Mouse (Mus musculus) retina, embryonic 14.5 days (tissue): ENCODE results near the gene Brd1.
"Not testable (repeated sequence)": the region's sequence is repeated elsewhere in the genome, so short reads cannot be mapped to it uniquely, and the experiment has no call there.

Source experiments
- DNase-seq: peaks from one replicate; pipeline ENCODE4 v3.0.0-alpha.2; 2015; ENCODE audit warnings: low spot score

Brd1 gene

GRCm38 (mm10) chr15:88730717-88731116 is 3.3 kb downstream of the Brd1 start:
- no peak for DNase-seq

DNA sequence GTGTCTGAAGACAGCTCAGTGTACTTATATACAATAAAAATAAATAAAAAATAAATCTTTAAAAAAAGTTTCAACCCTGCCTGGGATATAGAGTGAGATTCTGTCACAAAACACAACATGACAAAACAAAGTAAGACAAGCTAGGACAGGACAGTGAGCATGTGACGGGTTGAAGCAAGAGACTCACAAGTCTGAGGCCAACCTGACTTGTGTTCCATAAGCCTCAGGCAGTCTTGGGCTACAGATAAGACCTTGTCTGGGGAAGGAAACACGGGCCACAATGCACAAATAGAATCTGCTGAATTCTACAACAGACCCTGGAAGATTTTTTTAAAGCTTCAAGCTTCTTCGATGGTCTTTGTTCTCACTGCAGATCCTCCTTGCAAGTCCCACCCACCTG is 6.8 kb downstream of the Brd1 start:
- DNase-seq: no peak

- no peak for DNase-seq
These were observed 9.0 kb downstream of the Brd1 start for GRCm38 (mm10) chr15:88725036-88725435.

DNA sequence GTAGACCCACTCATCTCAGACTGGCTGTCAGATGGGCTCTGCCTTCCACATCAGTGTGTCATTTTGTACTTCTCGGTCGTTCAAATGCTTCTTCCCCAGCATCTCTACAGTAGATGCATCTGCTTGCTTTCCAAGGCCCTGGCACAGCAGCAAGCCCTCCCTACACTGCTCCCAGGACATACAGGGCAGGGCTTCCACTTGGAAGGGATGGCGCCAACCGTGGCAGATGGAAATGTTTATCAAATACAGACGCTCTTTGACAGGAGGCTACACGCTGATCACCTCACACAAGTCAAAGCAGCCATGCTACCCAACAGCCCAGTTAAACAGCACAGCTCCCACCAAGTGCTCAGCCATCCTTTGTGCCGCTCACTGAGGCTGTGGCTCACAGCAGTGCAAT is 9.7 kb downstream of the Brd1 start:
- DNase-seq: no peak

GRCm38 (mm10) chr15:88723205-88723604 is 10.8 kb downstream of the Brd1 start:
- DNase-seq: no peak

- no peak for DNase-seq
These were observed 16.8 kb downstream of the Brd1 start for GRCm38 (mm10) chr15:88717239-88717638.

- peak; percentile 50 for DNase-seq
These were observed 17.7 kb downstream of the Brd1 start for GRCm38 (mm10) chr15:88716350-88716749.

DNA sequence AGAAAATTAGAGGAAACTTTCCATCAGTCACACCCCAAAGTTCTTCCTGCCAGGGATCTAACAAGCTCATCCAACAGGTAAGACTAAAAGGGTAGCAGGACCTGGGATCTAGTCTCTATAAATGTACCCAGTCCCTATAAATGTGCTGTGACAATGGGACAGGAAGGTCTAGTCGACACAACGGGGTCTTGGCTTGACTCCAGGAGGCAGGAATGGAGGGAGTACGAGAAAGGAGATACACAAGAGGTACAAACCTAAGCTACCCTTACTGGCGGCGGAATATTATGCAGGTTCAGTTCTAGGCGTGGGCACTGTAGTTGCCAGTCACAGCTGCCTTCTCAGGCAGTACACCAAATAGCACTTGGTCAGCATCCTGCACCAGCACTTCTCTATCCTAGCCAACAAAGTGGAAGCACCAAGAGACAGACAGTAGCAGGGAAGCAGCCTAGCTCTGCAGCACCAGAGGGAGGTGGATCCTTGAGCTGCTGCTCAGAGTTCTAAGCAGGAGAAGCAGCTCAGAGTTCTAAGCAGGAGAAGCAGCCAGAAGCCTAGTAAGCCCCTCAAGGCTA is 19.9 kb downstream of the Brd1 start:
- no peak for DNase-seq

DNA sequence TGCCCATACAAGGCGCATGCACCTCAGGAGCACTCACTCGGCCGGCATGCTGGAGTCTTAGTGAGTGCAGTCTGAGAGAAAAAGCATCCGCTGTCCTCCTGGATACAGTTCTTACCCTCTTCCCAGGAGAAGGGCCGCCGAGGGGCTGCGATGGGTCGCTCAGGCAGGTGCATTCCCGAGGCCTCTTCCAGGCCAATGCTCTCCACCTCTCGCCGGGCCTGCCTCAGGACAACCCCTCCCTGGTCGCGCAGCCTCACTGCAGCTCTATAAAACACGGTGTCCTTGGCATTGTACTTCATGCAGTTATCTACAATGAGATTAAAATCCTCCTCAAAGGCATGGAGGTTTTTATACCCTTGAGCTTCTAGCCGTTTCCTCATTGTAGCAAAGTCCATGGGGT is 21.5 kb downstream of the Brd1 start:
- no peak for DNase-seq

- no peak for DNase-seq
These were observed 24.2 kb downstream of the Brd1 start for GRCm38 (mm10) chr15:88709878-88710277.

GRCm38 (mm10) chr15:88708657-88709511 is 25.1 kb downstream of the Brd1 start:
- no peak for DNase-seq

GRCm38 (mm10) chr15:88708204-88708603 is 25.8 kb downstream of the Brd1 start:
- DNase-seq: no peak

DNA sequence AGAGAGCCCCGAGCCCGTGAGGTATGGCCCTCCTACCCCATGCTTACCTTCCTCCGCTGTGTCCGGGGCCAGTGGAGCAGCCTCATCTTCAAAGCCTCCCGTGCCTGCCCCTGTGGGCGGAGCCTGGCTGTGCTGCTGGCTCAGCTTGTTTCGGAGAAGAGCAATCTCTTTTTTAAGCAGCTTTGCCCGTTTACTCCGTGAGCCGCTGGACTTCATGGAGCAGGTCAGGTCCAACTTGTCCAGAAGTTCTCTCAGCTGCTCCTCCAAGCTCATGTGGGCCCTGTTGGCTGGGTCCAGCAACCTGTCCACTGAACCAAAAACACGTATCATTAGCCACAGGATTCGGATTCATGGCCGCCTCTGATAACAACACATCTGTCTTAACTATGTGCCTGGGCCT is 27.0 kb downstream of the Brd1 start:
- DNase-seq: not testable (repeated sequence)

- no peak for DNase-seq
These were observed 27.7 kb downstream of the Brd1 start for GRCm38 (mm10) chr15:88706320-88706719.

DNA sequence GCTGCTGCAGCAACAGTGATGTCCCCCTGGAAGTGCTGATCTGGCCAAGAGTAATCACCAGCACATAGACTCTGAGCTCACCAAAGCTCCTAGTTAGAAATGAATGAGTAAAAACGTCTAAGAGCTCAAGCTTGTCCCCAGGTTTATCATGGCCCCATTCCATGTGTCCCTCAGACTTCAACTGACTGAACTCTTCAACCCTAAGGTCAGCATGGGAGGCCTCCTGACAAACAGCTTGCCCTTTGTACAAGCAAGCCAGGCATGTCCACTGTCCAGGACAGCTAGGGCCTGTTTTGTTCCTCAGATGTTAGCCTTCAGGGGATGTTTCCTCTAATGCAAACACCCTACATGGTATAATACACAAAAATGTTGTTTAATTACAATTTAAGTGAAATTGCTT is 29.7 kb downstream of the Brd1 start:
- no peak for DNase-seq

DNA sequence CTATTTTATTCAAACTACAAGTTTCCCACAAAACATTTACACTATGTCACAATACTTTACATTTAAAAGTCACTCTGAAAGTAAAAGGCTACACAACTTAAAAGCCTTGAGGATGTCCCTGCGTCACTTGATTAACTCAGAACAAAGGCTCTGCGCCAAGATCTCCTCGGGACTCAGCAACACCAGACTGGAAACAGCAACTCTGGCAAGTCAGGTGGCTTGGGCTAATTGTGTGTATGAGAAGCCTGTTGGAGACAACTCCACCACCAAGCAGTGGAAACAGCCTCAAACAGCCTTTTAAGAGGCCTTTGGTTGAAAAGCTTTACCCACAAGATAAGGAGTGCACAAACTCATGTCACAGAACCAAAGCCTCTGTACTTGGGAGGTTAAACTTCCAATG is 31.5 kb downstream of the Brd1 start:
- DNase-seq: no peak

GRCm38 (mm10) chr15:88700759-88701158 is 33.3 kb downstream of the Brd1 start:
- DNase-seq: no peak

GRCm38 (mm10) chr15:88699508-88699907 is 34.5 kb downstream of the Brd1 start:
- DNase-seq: no peak

DNA sequence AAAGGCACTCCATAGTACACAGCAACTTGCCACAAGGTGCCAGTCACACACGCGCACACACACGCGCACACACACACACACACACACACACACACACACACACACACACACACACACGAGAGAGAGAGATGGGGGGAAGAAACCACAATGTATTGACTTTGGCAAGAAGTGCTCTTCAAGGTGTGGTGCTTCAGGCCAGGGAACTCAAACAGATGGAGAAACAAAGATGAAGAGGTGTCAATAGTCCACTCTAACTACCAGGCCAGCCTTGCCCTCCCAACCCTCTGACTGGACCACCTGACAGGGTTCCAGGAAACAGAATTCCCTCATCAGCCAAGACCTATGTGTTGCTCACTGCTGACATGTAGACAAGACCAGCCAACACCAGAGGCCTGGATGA is 36.4 kb downstream of the Brd1 start:
- DNase-seq: no peak

DNA sequence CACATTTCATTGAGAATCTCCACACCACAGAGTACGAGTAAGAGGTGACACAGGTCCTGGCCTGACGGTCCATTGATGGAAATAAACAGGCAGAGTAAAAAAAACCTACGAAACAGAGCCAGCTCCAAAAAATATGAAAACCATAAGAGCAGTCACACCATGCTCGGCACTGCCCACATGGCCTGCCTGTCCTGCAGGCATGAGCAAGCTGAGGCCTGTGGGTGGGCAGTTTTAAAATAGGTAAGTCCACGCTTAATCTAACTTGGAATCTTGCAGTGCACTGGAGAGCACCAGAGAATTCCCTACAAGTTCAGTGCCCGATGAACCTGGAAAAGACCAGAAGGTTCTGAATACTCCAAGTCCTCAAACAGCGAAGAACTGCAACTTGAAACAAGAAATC is 38.0 kb downstream of the Brd1 start:
- DNase-seq: no peak

GRCm38 (mm10) chr15:88694033-88694432 is 40.0 kb downstream of the Brd1 start:
- no peak for DNase-seq

DNA sequence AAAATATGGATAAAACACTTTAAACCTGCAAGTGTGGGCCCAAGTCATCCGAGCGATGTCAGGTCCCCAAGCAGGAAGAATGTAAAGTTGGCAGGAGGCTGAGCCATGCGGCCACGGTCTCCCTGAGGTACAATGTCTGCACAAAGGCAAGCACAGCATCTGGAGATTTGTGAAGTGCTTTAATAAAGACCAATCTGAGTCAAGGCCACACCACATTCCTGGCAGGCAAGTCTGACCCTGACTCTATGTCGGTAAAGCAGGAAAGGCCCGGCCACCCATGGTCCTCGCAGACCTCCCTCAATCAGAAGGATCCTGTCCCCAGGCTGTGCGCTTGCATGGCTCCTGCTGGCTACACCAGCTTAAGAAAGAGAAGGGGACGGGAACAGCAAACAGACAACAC is 41.3 kb downstream of the Brd1 start:
- DNase-seq: no peak

GRCm38 (mm10) chr15:88691129-88691528 is 42.9 kb downstream of the Brd1 start:
- no peak for DNase-seq

GRCm38 (mm10) chr15:88688120-88688519 is 45.9 kb downstream of the Brd1 start:
- DNase-seq: no peak
